Mouse (Mus musculus) brown adipose tissue, adult 24 weeks (tissue): ENCODE results near the gene Smap1. TPM values are rescaled to one million over a fixed set of nuclear protein-coding genes. Genes with fewer than 3 reads are reported as not detected.

ENCODE experiments used
- H3K27ac ChIP-seq: fragments of 200-500 bp; replicated peaks from 2 replicates; pipeline ENCODE4 v1.5.1; 2012; ENCODE audit warnings: low read depth, mild to moderate bottlenecking, low read length
- H3K4me1 ChIP-seq: fragments of 200-500 bp; 2 replicates; pipeline ENCODE4 v1.6.1; 2012; ENCODE audit warnings: low read length, mixed read lengths; ENCODE audit not compliant: control insufficient read depth, insufficient read depth, insufficient read length
- H3K4me3 ChIP-seq: fragments of 200-500 bp; 2 replicates; pipeline ENCODE4 v1.5.1; 2012; ENCODE audit warnings: low read depth, mild to moderate bottlenecking, low read length, moderate library complexity; ENCODE audit not compliant: insufficient read depth
- polyA plus RNA-seq: library from polyadenylated mRNA; stranded (reverse); fragments of >200 nt; gene quantifications from 2 replicates; pipeline ENCODE4 v1.2.4, GENCODE M21; 2012; ENCODE audit not compliant: missing spikeins, insufficient read depth, insufficient read length

Smap1 gene
- polyA plus RNA-seq, 1 experiment = 58.5 TPM

DNA sequence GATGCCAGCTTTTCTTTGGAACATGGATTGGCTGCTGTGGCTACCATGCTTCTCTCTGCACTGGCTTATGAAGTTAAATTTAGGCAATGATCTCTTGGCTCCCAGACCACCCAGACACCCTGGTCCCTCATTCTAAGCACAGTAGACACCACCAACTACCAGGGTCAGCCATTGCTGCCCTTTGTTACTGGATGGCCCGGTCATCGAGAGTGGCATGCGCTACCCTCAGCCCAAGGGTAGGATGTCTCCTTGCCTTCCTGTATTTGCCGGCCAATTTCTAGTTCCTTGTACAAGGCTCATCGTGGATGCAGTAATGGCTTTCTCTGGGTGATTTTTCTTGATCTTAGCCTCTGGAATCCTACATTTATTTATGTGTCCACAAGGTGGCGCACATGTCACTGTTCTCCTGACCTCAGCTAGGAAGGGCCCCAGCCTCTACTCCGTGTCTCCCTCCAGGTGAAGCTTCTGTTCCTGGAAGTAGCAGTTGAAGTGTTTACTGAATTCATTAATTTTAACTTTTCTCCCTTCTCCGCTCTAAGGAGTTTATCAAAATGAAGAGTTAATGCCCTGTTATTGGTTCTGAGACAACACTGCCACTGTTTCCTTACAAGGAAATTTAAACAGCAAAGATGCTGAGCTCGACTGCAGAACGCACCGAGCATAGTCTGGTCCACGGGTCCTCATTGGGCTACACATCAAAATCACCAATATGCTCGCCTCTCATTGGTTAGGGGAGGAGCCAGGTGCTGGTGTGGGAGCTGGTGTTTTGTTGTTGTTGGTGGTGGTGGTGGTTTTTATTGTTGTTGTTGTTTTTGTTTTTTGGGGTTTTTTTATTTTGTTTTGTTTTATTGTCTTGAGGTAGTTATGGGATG lies 95.0 kb downstream of the Smap1 start:
- Histone ChIP-seq H3K4me3 (no peak overlapping the region), H3K27ac (no peak overlapping the region), H3K4me1 (no peaks in the 10 kb centered on the region)

DNA sequence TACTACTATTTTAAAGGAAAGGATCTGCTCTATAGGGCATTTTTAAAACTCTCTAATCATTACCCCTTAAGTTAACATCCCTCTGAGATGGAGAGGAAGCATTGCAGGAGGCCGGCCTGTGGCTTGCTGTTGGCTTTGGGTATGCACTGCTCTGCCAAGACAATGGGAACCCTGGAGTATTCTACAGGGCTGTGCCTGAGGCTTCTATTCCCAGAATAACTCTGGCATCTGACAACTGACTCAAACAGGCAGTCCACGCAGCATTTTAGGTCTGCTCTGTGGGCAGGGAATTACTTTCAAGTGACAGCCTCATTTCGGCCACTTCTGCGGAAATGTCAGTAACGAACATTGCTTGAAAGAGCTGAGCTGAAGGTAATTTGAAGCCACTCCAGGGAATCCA lies 100.5 kb downstream of the Smap1 start:
- Histone ChIP-seq H3K27ac (no peak overlapping the region), H3K4me1 (no peaks in the 10 kb centered on the region), H3K4me3 (no peak overlapping the region)

DNA sequence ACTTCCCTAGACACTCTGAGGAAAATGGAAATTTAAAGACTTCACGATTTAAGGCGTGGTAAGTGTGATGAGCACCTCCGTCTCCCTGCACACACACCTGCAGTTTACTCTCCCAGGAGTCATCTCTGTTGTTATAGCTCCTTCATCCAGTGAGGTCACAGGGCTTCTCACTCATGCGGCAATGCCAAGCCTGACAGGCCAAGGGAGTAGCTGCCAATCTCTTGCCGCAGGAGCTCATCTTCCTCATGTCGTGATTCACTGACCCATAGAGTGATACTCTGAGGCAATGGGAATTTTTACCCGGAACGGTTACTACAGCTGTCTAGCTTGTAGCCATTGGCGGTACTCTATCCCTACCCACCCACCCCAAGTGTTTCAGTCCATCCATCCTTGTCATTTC lies 123.8 kb downstream of the Smap1 start:
- no peak overlapping the region for H3K4me3 ChIP-seq
- H3K4me1 ChIP-seq = no peaks in the 10 kb centered on the region
- no peak overlapping the region for H3K27ac ChIP-seq

Other genes with a start within 250 kb of the Smap1 start
- gene B3gat2, start 160.6 kb downstream of the Smap1 start, polyA plus RNA-seq = not detected in 2 replicates
- 112 and 134 TPM in 2 replicates for gene Sdhaf4, start 83.3 kb upstream of the Smap1 start, polyA plus RNA-seq
- gene Fam135a, start 178.0 kb upstream of the Smap1 start, polyA plus RNA-seq = 5.9 and 6.5 TPM in 2 replicates